Mouse (Mus musculus): ENCODE measurements at regions not wholly inside any gene's neighbourhood (a gene's known extent, or its start where the extent isn't known, plus 50 kb on each side); places are given as distances from the start of the nearest gene placed in this dataset.
A peak's percentile ranks its signal among the peaks of the same experiment; 100 is the strongest.

DNA sequence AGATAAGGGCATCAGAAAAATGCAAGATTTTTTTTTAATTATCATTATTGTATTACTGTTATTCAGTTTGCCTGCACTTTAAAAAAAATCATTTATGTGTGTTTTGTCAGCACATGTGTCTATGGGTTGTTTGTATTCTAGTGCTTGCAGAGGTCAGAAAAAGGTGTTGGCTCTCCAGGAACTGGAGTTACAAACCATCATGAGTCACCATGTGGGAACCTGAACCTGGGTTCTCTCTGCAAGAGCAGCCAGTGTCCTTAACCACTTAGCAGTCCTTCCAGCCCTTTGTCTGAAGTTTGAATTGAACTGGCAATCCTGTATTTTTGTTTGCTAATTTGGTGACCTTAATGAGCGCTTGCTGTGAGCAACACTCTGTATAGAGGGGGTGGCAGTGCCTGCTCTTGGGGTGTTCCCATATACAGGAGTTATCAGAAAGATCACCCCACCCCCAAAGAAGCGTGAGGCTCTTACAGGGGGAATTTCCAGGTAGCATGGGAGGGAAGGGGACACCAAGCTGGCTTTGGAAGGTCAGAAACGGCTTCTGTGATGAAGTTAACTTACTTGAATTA, 162.8 kb upstream of the Haao start:
- no peak overlapping the region for H3K4me3 ChIP-seq
- peaks cover 36% of the 10 kb centered on the region for H3K4me1 ChIP-seq
- no peak overlapping the region for H3K27ac ChIP-seq
- WGBS (ENCODE audit: insufficient replicate concordance) = 44% methylated on average over 3 of the region's 3 CpGs
- no peak overlapping the region for H3K4me2 ChIP-seq
- no peak overlapping the region for H3K9ac ChIP-seq
- no peaks in the 10 kb centered on the region for H3K36me3 ChIP-seq
- H3K9me3 ChIP-seq (replicated peaks) = no peaks in the 10 kb centered on the region
- no peak for ATAC-seq
- no peaks in the 10 kb centered on the region; the same call in 1 of the 2 replicates for H3K27me3 ChIP-seq (replicated peaks)

- Histone ChIP-seq H3K9ac (no peak overlapping the region), H3K36me3 (no peaks in the 10 kb centered on the region), H3K9me3 (replicated peaks) (no peaks in the 10 kb centered on the region), H3K27ac (no peak overlapping the region), H3K4me2 (no peak overlapping the region), H3K4me1 (peaks cover 41% of the 10 kb centered on the region), H3K4me3 (no peak overlapping the region), H3K27me3 (replicated peaks) (no peaks in the 10 kb centered on the region; the same call in 1 of the 2 replicates)
- no peak for ATAC-seq
- 69% methylated on average over 7 of the region's 7 CpGs for WGBS (ENCODE audit: insufficient replicate concordance)
These were observed 162.2 kb upstream of the Haao start for GRCm38 (mm10) chr17:84009966-84010365.

GRCm38 (mm10) chr17:84009194-84009593, 161.4 kb upstream of the Haao start:
- H3K4me1 ChIP-seq = peaks cover 38% of the 10 kb centered on the region
- no peaks in the 10 kb centered on the region for H3K36me3 ChIP-seq
- H3K9ac ChIP-seq = no peak overlapping the region
- H3K9me3 ChIP-seq (replicated peaks) = no peaks in the 10 kb centered on the region
- 78% methylated on average over 8 of the region's 8 CpGs for WGBS (ENCODE audit: insufficient replicate concordance)
- H3K27me3 ChIP-seq (replicated peaks) = no peaks in the 10 kb centered on the region; the same call in 1 of the 2 replicates
- no peak overlapping the region for H3K4me3 ChIP-seq
- no peak overlapping the region for H3K4me2 ChIP-seq
- no peak for ATAC-seq
- no peak overlapping the region for H3K27ac ChIP-seq

GRCm38 (mm10) chr17:84008682-84009052, 160.9 kb upstream of the Haao start:
- H3K4me3 ChIP-seq = no peak overlapping the region
- no peaks in the 10 kb centered on the region; the same call in 1 of the 2 replicates for H3K27me3 ChIP-seq (replicated peaks)
- H3K9ac ChIP-seq = no peak overlapping the region
- peaks cover 41% of the 10 kb centered on the region for H3K4me1 ChIP-seq
- 49% methylated on average over 7 of the region's 7 CpGs for WGBS (ENCODE audit: insufficient replicate concordance)
- no peaks in the 10 kb centered on the region for H3K9me3 ChIP-seq (replicated peaks)
- no peak overlapping the region for H3K4me2 ChIP-seq
- ATAC-seq = no peak
- no peaks in the 10 kb centered on the region for H3K36me3 ChIP-seq
- no peak overlapping the region for H3K27ac ChIP-seq

GRCm38 (mm10) chr17:84008035-84008681, 160.4 kb upstream of the Haao start:
- H3K27ac ChIP-seq = no peak overlapping the region
- H3K27me3 ChIP-seq (replicated peaks) = no peaks in the 10 kb centered on the region; the same call in 1 of the 2 replicates
- H3K9ac ChIP-seq = no peak overlapping the region
- 61% methylated on average over 12 of the region's 12 CpGs for WGBS (ENCODE audit: insufficient replicate concordance)
- H3K4me3 ChIP-seq = no peak overlapping the region
- no peak for ATAC-seq
- no peaks in the 10 kb centered on the region for H3K36me3 ChIP-seq
- no peak overlapping the region for H3K4me2 ChIP-seq
- H3K9me3 ChIP-seq (replicated peaks) = no peaks in the 10 kb centered on the region
- H3K4me1 ChIP-seq = peaks cover 42% of the 10 kb centered on the region

GRCm38 (mm10) chr17:84006748-84007147, 159.0 kb upstream of the Haao start:
- Histone ChIP-seq H3K9me3 (replicated peaks) (no peaks in the 10 kb centered on the region), H3K4me3 (no peak overlapping the region), H3K4me2 (no peak overlapping the region), H3K27me3 (replicated peaks) (no peaks in the 10 kb centered on the region; the same call in 1 of the 2 replicates), H3K27ac (no peak overlapping the region), H3K36me3 (no peaks in the 10 kb centered on the region), H3K4me1 (peaks cover 43% of the 10 kb centered on the region), H3K9ac (no peak overlapping the region)
- WGBS (ENCODE audit: insufficient replicate concordance) = 35% methylated on average over 9 of the region's 9 CpGs
- ATAC-seq = no peak

GRCm38 (mm10) chr17:84004237-84004636, 156.5 kb upstream of the Haao start:
- H3K9ac ChIP-seq = no peak overlapping the region
- H3K4me2 ChIP-seq = no peak overlapping the region
- no peak for ATAC-seq
- H3K9me3 ChIP-seq (replicated peaks) = no peaks in the 10 kb centered on the region
- no peak overlapping the region for H3K4me3 ChIP-seq
- H3K27ac ChIP-seq = 0 out of 2 replicates have a peak overlapping the region, but pooled peaks have one; percentile 3
- peaks cover 28% of the 10 kb centered on the region for H3K4me1 ChIP-seq
- no peaks in the 10 kb centered on the region; the same call in 1 of the 2 replicates for H3K27me3 ChIP-seq (replicated peaks)
- H3K36me3 ChIP-seq = no peaks in the 10 kb centered on the region
- WGBS (ENCODE audit: insufficient replicate concordance) = 39% methylated on average over 6 of the region's 6 CpGs

DNA sequence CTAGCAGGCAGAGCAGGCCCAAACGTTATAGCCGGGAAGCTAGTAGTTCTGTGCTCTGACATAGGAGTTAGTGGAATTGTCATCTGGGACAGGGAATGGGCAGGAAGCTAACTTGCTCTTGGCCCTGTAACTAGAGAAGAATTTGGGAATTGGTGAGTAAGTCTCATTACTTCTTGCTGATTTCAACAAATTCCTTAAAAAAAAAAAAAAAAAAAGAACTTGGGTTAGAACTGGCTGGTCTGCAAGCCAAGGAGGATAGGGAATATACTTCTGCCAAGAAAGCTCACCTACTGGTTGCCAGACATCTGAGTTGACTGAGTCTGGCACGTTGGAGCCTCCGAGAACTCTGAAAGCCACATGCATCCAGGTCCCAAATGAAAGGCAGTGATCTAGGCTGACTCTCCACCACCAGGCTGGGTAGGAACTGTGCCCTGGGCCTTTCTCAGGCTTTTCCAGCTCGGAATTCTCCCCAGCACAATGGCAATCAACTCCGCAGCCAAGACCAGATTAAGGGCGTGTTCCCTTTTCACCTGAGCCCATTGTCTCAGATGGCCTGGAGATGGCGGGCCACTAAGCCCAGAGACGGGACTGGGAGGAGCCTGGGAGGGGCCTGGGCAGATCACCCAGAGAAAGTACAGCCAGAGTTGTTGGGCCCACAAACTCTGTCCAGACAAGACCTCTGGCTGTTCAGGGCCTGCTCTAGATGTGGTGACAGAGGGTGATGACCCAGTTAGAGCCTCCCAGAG, 155.9 kb upstream of the Haao start:
- peaks cover 28% of the 10 kb centered on the region for H3K4me1 ChIP-seq
- H3K27me3 ChIP-seq (replicated peaks) = no peaks in the 10 kb centered on the region; the same call in 1 of the 2 replicates
- H3K27ac ChIP-seq = 0 out of 2 replicates have a peak overlapping the region, but pooled peaks have one; percentile 3
- no peaks in the 10 kb centered on the region for H3K9me3 ChIP-seq (replicated peaks)
- WGBS (ENCODE audit: insufficient replicate concordance) = 57% methylated on average over 9 of the region's 9 CpGs
- H3K9ac ChIP-seq = no peak overlapping the region
- no peak overlapping the region for H3K4me2 ChIP-seq
- H3K36me3 ChIP-seq = no peaks in the 10 kb centered on the region
- no peak for ATAC-seq
- H3K4me3 ChIP-seq = no peak overlapping the region

DNA sequence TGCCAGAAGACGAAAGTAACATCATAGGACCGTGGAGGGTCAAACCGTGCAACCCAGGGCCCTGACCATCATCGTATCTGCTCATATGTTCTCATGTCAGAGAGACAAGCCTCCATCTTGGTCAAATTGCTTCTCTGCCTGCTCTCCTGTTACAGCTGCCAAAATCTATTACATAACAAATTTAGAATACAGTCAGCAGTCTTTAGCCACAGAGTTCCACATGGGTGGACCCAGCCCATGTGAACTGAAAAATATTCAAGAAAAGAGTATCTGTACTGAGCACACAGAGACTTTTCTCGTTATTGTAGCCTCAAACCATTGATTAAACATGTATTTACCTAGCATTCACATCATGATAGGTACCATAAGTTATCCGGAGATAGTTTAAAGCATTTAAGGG, 155.2 kb upstream of the Haao start:
- 72% methylated on average over 6 of the region's 6 CpGs for WGBS (ENCODE audit: insufficient replicate concordance)
- peaks cover 29% of the 10 kb centered on the region for H3K4me1 ChIP-seq
- H3K9ac ChIP-seq = no peak overlapping the region
- H3K4me3 ChIP-seq = no peak overlapping the region
- no peaks in the 10 kb centered on the region for H3K36me3 ChIP-seq
- no peak for ATAC-seq
- H3K4me2 ChIP-seq = no peak overlapping the region
- H3K27ac ChIP-seq = no peak overlapping the region
- H3K27me3 ChIP-seq (replicated peaks) = no peaks in the 10 kb centered on the region; the same call in 1 of the 2 replicates
- no peaks in the 10 kb centered on the region for H3K9me3 ChIP-seq (replicated peaks)

DNA sequence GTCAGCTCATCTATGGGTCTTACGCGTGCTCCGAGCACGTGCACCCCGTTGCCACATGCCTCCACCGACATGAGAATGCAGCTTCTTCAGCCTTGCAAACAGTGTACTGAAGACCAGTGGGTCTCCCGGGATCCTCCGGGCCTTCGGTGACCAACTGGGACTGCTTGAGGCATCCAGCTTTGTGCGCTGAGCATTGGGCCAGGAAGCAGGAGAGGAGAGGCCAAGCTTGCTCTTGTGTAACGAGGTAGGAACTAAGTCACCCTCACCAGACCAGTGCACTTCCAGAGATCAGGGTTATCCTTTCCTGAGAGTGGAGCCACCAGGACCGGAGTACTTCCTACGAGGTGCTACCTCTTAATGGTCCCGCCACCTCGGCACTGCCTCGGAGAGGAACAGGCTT, 154.6 kb upstream of the Haao start:
- no peak overlapping the region for H3K4me2 ChIP-seq
- H3K27me3 ChIP-seq (replicated peaks) = peaks cover 2% of the 10 kb centered on the region; the same call in 1 of the 2 replicates
- no peak overlapping the region for H3K27ac ChIP-seq
- no peaks in the 10 kb centered on the region for H3K9me3 ChIP-seq (replicated peaks)
- H3K9ac ChIP-seq = no peak overlapping the region
- peaks cover 30% of the 10 kb centered on the region for H3K4me1 ChIP-seq
- ATAC-seq = no peak
- 85% methylated on average over 16 of the region's 16 CpGs for WGBS (ENCODE audit: insufficient replicate concordance)
- H3K36me3 ChIP-seq = no peaks in the 10 kb centered on the region
- H3K4me3 ChIP-seq = no peak overlapping the region

DNA sequence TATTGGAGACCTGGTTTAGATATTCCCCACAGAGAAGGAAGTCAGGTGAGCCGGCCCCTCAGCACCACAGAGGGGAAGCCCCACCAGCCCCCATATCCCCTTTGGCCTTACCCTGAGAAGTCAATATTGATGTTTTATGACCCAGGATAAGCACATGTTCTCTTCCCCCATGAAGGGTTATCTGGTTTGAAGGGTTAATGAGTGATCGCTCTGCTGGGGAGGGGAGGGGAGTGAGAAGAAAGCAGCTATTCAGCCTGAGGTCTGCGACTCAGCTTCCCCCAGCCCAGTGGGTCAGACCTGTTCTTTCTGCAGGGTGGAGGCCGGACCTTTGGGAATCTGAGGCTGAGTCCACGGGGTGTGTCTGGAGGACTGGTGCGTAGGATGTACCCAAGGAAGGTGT, 152.4 kb upstream of the Haao start:
- H3K27ac ChIP-seq = peak overlapping the region; percentile 18; the same call in 1 of the 2 replicates
- no peaks in the 10 kb centered on the region for H3K36me3 ChIP-seq
- H3K4me2 ChIP-seq = no peak overlapping the region
- WGBS (ENCODE audit: insufficient replicate concordance) = 62% methylated on average over 6 of the region's 6 CpGs
- no peak overlapping the region for H3K4me3 ChIP-seq
- ATAC-seq = peak; percentile 26; the same call in 1 of the 2 replicates
- H3K27me3 ChIP-seq (replicated peaks) = peaks cover 5% of the 10 kb centered on the region; the same call in 1 of the 2 replicates
- H3K4me1 ChIP-seq = peaks cover 24% of the 10 kb centered on the region
- H3K9ac ChIP-seq = no peak overlapping the region
- H3K9me3 ChIP-seq (replicated peaks) = no peaks in the 10 kb centered on the region

GRCm38 (mm10) chr17:83998972-83999545, 151.3 kb upstream of the Haao start:
- Histone ChIP-seq H3K4me3 (no peak overlapping the region), H3K4me1 (peaks cover 22% of the 10 kb centered on the region), H3K36me3 (no peaks in the 10 kb centered on the region), H3K4me2 (peak overlapping the region; percentile 25; the same call in 1 of the 2 replicates), H3K27ac (peak overlapping the region; percentile 49), H3K9ac (no peak overlapping the region), H3K9me3 (replicated peaks) (no peaks in the 10 kb centered on the region), H3K27me3 (replicated peaks) (0 out of 2 replicates have a peak, but pooled peaks cover 5% of the 10 kb centered on the region)
- 60% methylated on average over 10 of the region's 10 CpGs for WGBS (ENCODE audit: insufficient replicate concordance)
- ATAC-seq = peak; percentile 72

Measured in liver, embryonic 12.5 days (tissue).